Mouse (Mus musculus) forebrain, embryonic 12.5 days (tissue): ENCODE data around the gene Gm3755. TPM values are rescaled to one million over a fixed set of nuclear protein-coding genes. Genes with fewer than 3 reads are reported as not detected.
"Not testable (repeated sequence)": the region's sequence is repeated elsewhere in the genome, so short reads cannot be mapped to it uniquely, and the experiment has no call there.

Experiments
- ATAC-seq: fragments of 200-750 bp; cut with Nextera tagmentation; 2 replicates; pipeline ENCODE4 v1.8.0; 2017; ENCODE audit warnings: moderate TSS enrichment; ENCODE audit not compliant: low FRiP score
- H3K27ac ChIP-seq: fragments of 300-500 bp; sonication (generic); 2 replicates; pipeline ENCODE4 v1.5.1; 2016; ENCODE audit warnings: mild to moderate bottlenecking
- H3K27me3 ChIP-seq: fragments of 300-500 bp; sonication (generic); 2 replicates; pipeline ENCODE4 v1.6.1; 2016; ENCODE audit warnings: mild to moderate bottlenecking
- H3K36me3 ChIP-seq: fragments of 300-500 bp; sonication (generic); replicated peaks from 2 replicates; pipeline ENCODE4 v1.6.1; 2016; ENCODE audit warnings: mild to moderate bottlenecking
- H3K4me1 ChIP-seq: fragments of 300-500 bp; sonication (generic); 2 replicates; pipeline ENCODE4 v1.6.1; 2016
- H3K4me2 ChIP-seq: fragments of 300-500 bp; sonication (generic); 2 replicates; pipeline ENCODE4 v1.6.1; 2016; ENCODE audit warnings: mild to moderate bottlenecking, moderate library complexity
- H3K4me3 ChIP-seq: fragments of 300-500 bp; sonication (generic); replicated peaks from 2 replicates; pipeline ENCODE4 v1.5.1; 2016; ENCODE audit warnings: mild to moderate bottlenecking
- H3K9ac ChIP-seq: fragments of 300-500 bp; sonication (generic); 2 replicates; pipeline ENCODE4 v1.6.1; 2016; ENCODE audit warnings: mild to moderate bottlenecking
- H3K9me3 ChIP-seq: fragments of 300-500 bp; sonication (generic); 2 replicates; pipeline ENCODE4 v1.6.1; 2016
- WGBS: fragments of 180-500 bp; shearing (Covaris S2); methylation state at CpG from one replicate; pipeline ENCODE4 v1.1.7; 2016; 5-methylcytosine and 5-hydroxymethylcytosine counted together
- polyA plus RNA-seq: library from polyadenylated mRNA; unstranded; fragments of >200 nt; fragmentation: Nextera tagmentation; extraction: Ambion mirVana; gene quantifications from 2 replicates; pipeline ENCODE4 v1.2.1, GENCODE M21; 2016

Gene Gm3755
- not detected in 2 replicates for polyA plus RNA-seq

GRCm38 (mm10) chr14:7450817-7451216 lies at the start of gene Gm3755:
Gene Gm3755, minus strand, starts transcription at chr14:7450917.
- not testable (repeated sequence) for ATAC-seq, H3K27ac ChIP-seq, H3K4me1 ChIP-seq, H3K9me3 ChIP-seq, H3K4me3 ChIP-seq, H3K36me3 ChIP-seq, H3K27me3 ChIP-seq, H3K4me2 ChIP-seq, H3K9ac ChIP-seq
- WGBS: no CpG with 5 or more reads among the region's 2 CpGs

- Histone ChIP-seq H3K4me3 (peak overlapping the region; percentile 40), H3K9ac (peak overlapping the region; percentile 51), H3K4me2 (peak overlapping the region; percentile 63)
- not testable (repeated sequence) for ATAC-seq, H3K27ac ChIP-seq, H3K4me1 ChIP-seq, H3K36me3 ChIP-seq, H3K27me3 ChIP-seq, H3K9me3 ChIP-seq
- under 1% methylated on average over 14 of the region's 18 CpGs for WGBS
Observed at GRCm38 (mm10) chr14:7488731-7489130, 38.0 kb upstream of the Gm3755 start.

GRCm38 (mm10) chr14:7483662-7484061 lies 32.9 kb upstream of the Gm3755 start, which contains the start of gene Gm3752:
Gene Gm3752, minus strand, starts transcription at chr14:7483762.
- 54% methylated on average over 1 of the region's 3 CpGs for whole genome bisulfite sequencing
- H3K4me1 ChIP-seq, H3K27me3 ChIP-seq, H3K4me2 ChIP-seq, H3K4me3 ChIP-seq, H3K9ac ChIP-seq, H3K27ac ChIP-seq, ATAC-seq, H3K36me3 ChIP-seq, H3K9me3 ChIP-seq: not testable (repeated sequence)

- not testable (repeated sequence) for ATAC-seq, H3K4me1 ChIP-seq, H3K36me3 ChIP-seq, H3K4me2 ChIP-seq, H3K4me3 ChIP-seq, H3K9ac ChIP-seq, H3K27ac ChIP-seq, H3K9me3 ChIP-seq, H3K27me3 ChIP-seq
- WGBS: 73% methylated on average over 2 of the region's 2 CpGs
Observed at GRCm38 (mm10) chr14:7422496-7422895, 28.2 kb downstream of the Gm3755 start.

Other genes starting within 250 kb of the Gm3755 start
- gene Gm3727, start 186.2 kb downstream of the Gm3755 start, polyA plus RNA-seq: not detected in 2 replicates
- 2.7 and 3.0 TPM in 2 replicates for gene Gm3739, start 135.9 kb downstream of the Gm3755 start, polyA plus RNA-seq
- gene Gm5797, start 118.5 kb downstream of the Gm3755 start, polyA plus RNA-seq: not detected in 2 replicates
- gene Gm8374, start 85.8 kb downstream of the Gm3755 start, polyA plus RNA-seq: not detected in 2 replicates
- gene Gm3752, start 32.8 kb upstream of the Gm3755 start, polyA plus RNA-seq: 2.9 and 5.8 TPM in 2 replicates
- 1.1 and 1.6 TPM in 2 replicates for gene Gm3558, start 117.6 kb upstream of the Gm3755 start, polyA plus RNA-seq
- not detected in 2 replicates for gene Gm10338, start 144.7 kb upstream of the Gm3755 start, polyA plus RNA-seq
- gene Gm10128, start 193.1 kb upstream of the Gm3755 start, polyA plus RNA-seq: not detected in 2 replicates